Mouse (Mus musculus): ENCODE data around the gene Pramef12.
A peak's percentile ranks its signal among the peaks of the same experiment; 100 is the strongest.
"Not testable (repeated sequence)": the region's sequence is repeated elsewhere in the genome, so short reads cannot be mapped to it uniquely, and the experiment has no call there.

The Pramef12 gene

DNA sequence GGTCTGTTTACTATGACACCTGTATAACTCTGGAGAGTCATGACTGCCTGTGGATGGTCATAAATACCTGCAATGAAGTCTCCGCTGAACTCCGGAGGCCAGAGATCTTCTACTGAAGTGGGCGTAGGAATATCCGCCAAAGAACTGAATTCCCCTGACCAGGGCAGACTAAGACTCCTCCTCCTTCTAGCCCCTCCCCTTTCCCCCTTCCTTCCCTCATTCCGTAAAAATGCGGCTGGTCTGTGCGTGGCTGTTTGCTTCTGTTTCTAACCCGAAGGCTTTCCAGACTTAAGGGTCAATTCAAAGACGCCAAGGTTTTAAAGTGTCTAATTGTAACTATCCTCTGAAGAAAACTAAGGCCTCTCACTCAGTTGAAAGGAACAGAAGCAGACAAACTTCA is at the start of gene Pramef12:
TSS of gene Pramef12 (minus strand) at position 175 of the 400 bp plus-strand sequence.
- DNase-seq (ENCODE audit: low spot score in 2 of 2): no peak

- no peak for DNase-seq (ENCODE audit: low spot score in 2 of 2)
Measured at GRCm38 (mm10) chr4:144453217-144453616, 45.0 kb upstream of the Pramef12 start, which contains the start of gene Gm9944. Gene Gm9944, minus strand, starts transcription at chr4:144453317.

DNA sequence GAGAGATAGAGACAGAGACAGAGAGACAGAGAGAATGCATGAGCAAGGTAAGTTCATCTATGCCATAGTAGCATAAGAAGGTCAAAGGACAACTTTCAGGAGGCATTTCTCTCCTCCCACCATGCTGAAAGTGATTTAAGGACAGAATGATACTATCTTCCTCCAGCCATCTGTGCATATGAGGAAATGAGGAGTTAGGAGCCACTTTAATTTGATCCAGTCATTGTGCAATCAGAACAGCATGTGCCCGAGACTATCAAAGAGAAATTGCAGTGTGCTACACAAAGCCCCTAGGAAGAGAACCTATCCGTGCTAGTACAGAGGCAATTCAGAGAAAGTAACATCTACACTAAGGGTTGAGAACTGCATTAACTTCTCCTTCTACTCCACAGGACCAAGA is 40.3 kb upstream of the Pramef12 start:
- DNase-seq (ENCODE audit: low spot score in 2 of 2): no peak

DNA sequence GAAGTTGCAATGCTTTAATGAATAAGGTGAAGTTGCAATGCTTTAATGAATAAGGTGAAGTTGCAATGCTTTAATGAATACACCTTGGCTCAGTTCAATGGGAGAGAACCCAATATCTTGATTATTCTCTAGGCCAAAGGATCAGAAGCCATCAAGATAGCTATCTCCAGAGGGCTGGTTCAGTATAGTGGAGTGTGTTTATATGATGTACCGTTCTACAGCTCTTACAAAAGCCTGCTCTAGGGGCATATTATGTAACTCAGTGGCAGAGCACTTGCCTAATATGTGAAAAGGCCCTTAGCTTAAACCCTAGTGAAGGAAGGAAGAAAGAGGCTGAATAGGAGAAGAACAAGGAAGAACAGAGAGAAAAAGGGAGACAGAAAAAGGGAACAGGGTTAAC is 33.3 kb upstream of the Pramef12 start:
- DNase-seq (ENCODE audit: low spot score in 2 of 2): no peak

GRCm38 (mm10) chr4:144441095-144441494 is 32.8 kb upstream of the Pramef12 start:
- no peak for DNase-seq (ENCODE audit: low spot score in 2 of 2)

GRCm38 (mm10) chr4:144438672-144439071 is 30.4 kb upstream of the Pramef12 start, which contains the start of gene 1700012P22Rik:
Gene 1700012P22Rik, minus strand, starts transcription at chr4:144438772.
- DNase-seq (ENCODE audit: low spot score in 2 of 2): no peak

DNA sequence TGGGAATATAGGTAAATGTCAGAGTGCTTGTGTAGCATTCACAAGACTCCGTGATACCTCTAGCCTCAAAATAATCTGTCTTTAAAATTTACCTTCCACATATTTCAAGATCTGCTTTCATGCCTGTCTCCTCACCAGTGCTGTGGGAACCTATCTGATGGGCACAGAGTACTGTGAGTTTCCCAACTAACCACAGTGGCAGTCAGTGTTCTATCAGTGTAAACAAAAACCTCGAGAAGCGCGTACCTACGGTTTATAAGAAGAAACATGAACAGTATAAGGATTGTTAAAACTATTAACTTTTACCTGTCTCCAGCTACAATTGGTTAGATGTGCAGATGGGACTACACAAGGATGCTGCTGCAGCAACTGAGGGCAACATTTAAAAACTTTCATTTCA is 25.0 kb upstream of the Pramef12 start:
- no peak for DNase-seq (ENCODE audit: low spot score in 2 of 2)

DNA sequence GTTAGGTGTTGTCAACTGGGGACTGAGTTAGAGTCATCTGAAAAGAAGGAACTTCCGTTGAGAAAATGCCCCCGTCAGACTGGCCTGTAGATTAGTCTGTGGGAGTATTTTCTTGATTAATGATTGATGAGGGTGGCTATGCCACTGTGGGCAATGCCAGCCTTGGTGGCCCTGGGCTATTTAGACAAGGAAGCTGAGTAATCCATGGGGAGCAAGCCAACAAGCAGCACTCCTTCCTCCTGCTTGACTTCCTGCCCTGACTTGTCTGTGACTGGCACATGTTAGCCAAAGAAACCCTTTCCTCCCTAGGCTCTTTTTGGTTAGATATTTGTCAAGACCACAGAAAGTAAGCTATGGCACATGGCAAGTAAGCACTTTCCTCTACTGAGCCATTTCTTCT is 22.5 kb upstream of the Pramef12 start:
- DNase-seq (ENCODE audit: low spot score in 2 of 2): no peak

DNA sequence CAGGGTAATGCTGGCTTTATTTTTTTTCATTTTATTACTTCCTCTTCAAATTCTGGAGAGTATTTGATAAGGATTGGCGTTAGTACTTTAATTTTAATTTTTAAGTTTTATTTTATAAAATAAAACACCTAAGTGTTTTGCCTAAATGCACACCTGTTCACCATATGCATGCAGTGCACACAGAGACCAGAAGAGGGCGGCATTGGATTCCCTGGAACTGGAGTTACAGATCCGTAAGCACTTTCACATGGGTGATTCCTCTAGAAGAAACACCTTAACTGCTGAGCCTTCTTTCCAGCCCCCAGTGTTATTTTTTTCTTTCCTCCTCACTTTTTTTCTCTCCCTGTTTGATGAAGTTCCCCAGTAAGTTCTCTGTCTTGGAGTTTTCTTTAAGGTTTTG is 20.6 kb upstream of the Pramef12 start:
- DNase-seq (ENCODE audit: low spot score in 2 of 2): peak in 1 of 2 experiments; percentile 26

DNA sequence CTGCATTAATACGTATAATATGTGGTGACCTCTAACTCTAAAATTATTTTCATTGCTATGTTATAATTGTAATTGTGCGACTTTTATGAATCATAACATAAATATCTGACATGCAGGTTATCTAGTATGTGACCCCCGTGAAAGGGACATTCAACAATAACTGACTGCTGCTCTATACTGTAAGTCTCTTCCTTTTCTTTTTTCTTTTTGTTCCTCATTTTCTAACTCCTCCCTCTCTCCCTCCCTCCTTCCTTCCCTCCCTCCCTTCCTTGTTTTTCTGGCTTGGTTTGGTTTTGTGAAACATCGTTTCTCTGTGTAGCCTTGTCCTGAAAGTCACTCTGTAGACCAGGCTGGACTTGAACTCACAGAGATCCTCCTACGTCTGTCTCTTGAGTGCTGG is 16.3 kb upstream of the Pramef12 start:
- no peak for DNase-seq (ENCODE audit: low spot score in 2 of 2)

DNA sequence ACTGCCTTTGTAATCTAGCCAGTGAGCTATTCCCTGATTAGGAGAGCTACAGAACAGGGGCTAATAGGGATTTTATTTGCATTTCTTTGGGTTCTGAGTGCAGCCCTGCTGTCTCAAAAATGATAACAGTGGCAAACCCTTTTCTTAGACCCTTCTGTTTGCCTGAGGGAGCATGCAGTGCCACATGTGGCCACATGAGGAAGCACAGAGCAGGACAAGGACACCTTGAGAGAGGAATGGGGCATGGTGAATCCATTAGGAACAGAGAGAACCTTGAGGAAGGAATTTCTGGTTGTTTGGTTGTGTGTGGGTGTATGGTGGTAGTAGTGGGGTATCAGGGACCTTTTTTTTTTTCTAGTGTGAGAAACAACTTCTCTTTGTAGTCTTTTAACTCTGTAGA is 12.4 kb upstream of the Pramef12 start:
- DNase-seq (ENCODE audit: low spot score in 2 of 2): no peak

DNA sequence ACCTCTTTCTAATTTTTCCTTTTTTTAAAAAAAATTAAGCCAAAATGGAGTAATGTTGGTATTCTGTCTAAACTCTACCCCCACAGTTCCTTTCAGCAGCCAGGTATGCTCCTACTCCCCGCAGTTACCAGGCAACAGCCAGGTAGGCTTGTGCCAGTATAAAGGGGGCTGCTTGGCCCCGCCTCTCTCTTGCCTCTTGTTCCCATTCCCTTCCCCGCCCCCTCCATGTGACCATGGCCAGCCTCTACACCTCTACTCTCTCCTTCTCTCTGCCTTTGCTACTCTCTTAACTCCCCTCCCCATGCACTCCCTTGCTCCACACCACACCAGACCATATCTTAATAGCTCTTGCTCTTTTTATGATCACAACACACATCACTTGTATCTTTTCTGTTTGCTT is 2.0 kb downstream of the Pramef12 start:
- DNase-seq (ENCODE audit: low spot score in 2 of 2): no peak

DNA sequence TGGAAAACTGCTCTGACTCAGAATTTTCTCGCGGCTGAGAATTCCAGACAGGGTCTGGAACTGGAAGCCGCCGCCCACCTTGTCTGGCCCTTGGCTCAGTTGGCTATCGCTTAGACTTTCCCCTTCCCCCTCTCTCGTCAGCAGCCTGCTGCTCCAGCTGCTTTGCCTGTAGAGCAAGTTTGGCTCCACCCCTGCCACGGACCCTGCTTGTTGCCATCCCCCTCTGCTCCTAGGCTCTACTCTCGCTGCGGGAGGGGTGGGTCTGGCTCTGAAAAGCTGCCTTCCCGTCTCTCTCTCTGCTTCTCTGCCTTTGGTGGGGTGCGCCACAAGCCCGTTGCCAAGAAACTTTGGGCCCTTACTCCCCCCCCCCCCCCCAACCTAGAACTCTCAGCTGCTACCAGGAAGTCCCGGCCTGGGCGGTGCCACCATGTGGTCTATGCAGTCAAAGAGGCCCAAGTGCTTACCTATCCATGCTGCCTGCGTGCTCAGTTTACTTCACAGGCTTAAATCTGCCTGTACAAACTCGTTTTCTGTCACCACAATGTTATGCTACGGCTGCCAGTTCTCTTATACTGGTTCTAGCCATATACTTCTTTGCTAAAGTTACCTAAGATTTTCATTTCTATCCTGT is 3.7 kb downstream of the Pramef12 start:
- DNase-seq (ENCODE audit: low spot score in 2 of 2): no peak

DNA sequence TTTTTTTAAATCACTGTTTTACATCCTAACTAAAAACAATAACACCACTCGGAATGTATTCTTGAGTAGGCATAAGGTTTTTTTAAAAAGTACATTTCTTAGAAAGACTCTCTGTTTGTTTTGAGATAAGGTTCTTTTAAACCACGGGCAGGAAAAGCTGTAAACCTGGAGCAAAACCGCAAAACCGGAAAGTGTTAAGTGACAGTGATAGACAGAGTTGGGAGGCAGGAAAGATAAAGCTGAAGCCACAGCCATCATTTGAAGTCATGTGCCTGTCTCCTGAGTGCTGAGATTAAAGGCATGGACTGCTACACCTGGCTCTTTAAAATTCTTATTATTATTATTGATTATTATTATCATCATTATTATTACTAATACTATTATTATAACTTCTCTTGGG is 5.6 kb downstream of the Pramef12 start:
- no peak for DNase-seq (ENCODE audit: low spot score in 2 of 2)

DNA sequence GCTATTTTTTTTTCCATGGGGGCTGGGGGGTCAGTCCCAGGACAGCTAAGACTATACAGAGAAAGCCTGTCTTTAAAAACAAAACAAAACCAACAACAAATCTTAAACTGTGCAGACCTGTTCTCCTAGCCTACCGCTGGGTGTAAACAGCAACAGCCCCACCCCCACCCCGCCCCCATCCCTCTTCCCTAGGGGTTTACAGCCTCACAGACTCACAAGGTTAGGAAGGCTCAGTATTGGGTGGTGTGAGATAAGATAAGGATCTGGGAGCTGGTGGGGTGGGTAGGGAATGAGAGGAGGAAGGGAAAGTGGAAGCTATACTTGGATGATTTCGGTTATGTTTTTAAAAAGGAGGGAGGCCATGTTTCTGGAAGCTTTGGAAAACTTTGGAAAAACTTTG is 11.9 kb downstream of the Pramef12 start:
- DNase-seq (ENCODE audit: low spot score in 2 of 2): no peak

DNA sequence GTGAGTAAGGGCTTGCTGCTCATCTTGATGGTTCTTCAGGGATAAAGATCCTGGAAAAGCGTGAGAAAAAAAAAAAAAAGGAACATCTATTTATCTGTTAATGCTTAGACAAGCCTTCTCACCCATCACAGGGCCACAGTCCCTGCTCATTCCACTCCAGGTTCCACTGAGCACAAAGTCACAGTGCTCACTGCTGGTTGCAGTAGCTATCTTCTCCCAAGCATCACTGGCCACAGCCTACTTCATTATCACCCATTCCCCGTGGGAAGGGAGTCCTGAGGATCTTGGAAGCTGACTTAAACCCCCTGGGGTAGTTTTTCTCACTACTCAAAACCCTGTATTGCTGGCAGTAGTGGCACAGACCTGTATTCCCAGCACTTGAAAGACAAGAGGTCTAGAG is 30.4 kb downstream of the Pramef12 start, which contains the start of gene Pramef20:
TSS of gene Pramef20 (minus strand) at position 23 of the 400 bp plus-strand sequence.
- DNase-seq (ENCODE audit: low spot score in 2 of 2): no peak

DNA sequence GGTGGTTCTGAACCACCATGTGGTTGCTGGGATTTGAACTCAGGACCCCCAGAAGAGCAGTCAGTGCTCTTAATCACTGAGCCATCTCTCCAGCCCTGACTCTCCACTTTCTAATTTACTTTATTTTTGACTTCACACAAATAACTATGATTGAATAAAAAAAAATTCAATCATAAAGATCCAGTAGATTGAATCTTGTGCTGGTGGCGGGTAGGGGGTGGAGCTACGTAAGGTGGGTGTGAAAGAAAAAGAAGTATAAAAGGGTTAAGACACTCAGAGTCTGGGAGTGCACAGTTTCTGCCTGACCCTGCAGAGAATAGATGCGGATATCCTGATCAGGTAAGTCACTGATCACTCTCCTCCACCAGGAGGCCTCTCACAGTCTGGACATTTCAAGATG is 50.6 kb downstream of the Pramef12 start, which contains the start of gene Gm13119:
TSS of gene Gm13119 (plus strand) at position 301 of the 400 bp plus-strand sequence.
- not testable (repeated sequence) for DNase-seq (ENCODE audit: low spot score in 2 of 2)
